Mouse (Mus musculus) neutrophil, adult 83 days (primary cell): ENCODE measurements around the gene Olfr1537. TPM values are rescaled to one million over a fixed set of nuclear protein-coding genes. Genes with fewer than 3 reads are reported as not detected.

Source experiments
- total RNA-seq, 2 experiments: library from RNA; stranded (reverse); gene quantifications; one replicate each; pipeline ENCODE4 v1.2.4; 2023

Gene Olfr1537
- total RNA-seq: not detected

GRCm38 (mm10) chr9:39249894-39250293 is at the start of gene Olfr1537:
TSS of gene Olfr1537 (minus strand) at chr9:39249994.

GRCm38 (mm10) chr9:39276718-39277117 is 26.9 kb upstream of the Olfr1537 start, which contains the start of gene Olfr945:
TSS of gene Olfr945 (minus strand) at chr9:39276818.

GRCm38 (mm10) chr9:39201620-39202019 is 48.2 kb downstream of the Olfr1537 start, which contains the start of gene Olfr944:
TSS of gene Olfr944 (plus strand) at chr9:39201920.

Other genes starting within 250 kb of the Olfr1537 start
- not detected for gene Olfr146, start 226.6 kb downstream of the Olfr1537 start, total RNA-seq
- not detected for gene Olfr937, start 185.0 kb downstream of the Olfr1537 start, total RNA-seq
- gene Olfr938, start 171.1 kb downstream of the Olfr1537 start, total RNA-seq: not detected
- not detected for gene Olfr27, start 121.9 kb downstream of the Olfr1537 start, total RNA-seq
- gene Olfr943, start 83.7 kb downstream of the Olfr1537 start, total RNA-seq: not detected
- gene Olfr944, start 48.1 kb downstream of the Olfr1537 start, total RNA-seq: not detected
- not detected for gene Olfr945, start 26.8 kb upstream of the Olfr1537 start, total RNA-seq
- not detected for gene Olfr948, start 76.1 kb upstream of the Olfr1537 start, total RNA-seq
- gene Olfr951, start 137.4 kb upstream of the Olfr1537 start, total RNA-seq: not detected
- not detected for gene Olfr952, start 177.2 kb upstream of the Olfr1537 start, total RNA-seq
- not detected for gene Olfr954, start 206.7 kb upstream of the Olfr1537 start, total RNA-seq
- not detected for gene Olfr955, start 221.9 kb upstream of the Olfr1537 start, total RNA-seq
- not detected for gene Olfr44, start 244.0 kb upstream of the Olfr1537 start, total RNA-seq